Mouse (Mus musculus) lung, postnatal 0 days (tissue): ENCODE data around the gene Pea15a.

ENCODE experiments used
- CTCF ChIP-seq: IDR thresholded peaks from 2 replicates; pipeline ENCODE4 v1.5.1; 2016; ENCODE audit warnings: antibody characterized with exemption, mild to moderate bottlenecking
- EP300 ChIP-seq: IDR thresholded peaks from 2 replicates; pipeline ENCODE4 v1.6.1; 2016; ENCODE audit warnings: antibody characterized with exemption, mild to moderate bottlenecking, control low read depth

DNA sequence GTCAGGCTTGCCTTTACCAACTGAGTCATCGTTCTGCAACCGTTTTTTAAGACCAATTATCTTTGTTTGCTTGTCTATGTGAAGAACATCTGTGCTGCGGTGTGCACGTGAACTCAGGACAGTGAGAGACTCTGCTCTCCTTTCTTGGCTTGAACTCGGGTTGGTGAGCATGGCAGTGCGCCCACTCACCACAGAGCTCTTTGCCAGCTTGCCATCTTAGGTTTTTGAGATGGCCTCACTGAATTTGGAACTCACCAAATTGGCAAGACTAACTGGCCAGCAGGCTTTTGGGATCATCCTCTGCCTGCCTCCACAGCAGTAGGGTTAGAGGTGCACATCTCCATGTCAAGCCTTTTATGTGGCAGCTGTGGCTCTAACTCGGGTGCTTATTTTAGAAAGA, 28.8 kb downstream of the Pea15a start:
- TF ChIP-seq CTCF (no peak), EP300 (no peak)
